Mouse (Mus musculus): ENCODE data around the gene Fads2. TPM values are rescaled to one million over a fixed set of nuclear protein-coding genes. Genes with fewer than 3 reads are reported as not detected.
A peak's percentile ranks its signal among the peaks of the same experiment; 100 is the strongest.

Gene Fads2
- polyA plus RNA-seq, 1 experiment from 2014 or later: 98.4 TPM

DNA sequence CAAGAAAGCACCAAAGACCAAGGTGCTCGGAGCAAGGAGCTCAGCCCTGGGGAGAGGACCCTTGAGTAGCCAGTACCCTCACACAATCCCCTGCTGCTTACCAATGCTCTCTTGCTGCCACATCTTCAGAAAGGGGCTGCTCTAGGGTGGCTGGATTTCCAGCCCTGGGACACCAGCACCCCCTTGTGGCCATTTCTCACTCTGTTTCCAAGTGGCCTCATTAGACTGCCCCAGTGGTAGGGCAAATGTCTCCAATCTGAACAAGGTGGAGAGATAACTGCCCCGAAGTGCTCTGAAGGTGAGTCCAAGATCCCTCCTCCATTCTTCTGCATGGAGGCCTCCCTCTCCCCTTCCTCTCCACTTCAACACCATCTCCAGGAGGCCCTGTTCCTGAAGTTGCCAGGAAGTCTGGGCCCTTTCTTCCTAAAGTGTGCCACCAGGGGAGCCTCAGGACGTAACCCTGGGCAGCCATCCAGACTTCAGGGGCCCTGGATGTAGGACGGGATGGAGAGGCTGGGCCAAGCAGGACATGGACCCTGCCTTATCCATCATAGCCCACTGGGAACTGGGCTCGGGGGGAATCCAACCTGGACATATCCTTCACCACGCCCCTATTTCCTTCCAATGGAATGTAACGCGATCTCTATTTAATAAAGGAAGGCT, 66.6 kb downstream of the Fads2 start:
- WGBS: 61% methylated on average over 8 of the region's 8 CpGs
- peak; percentile 68 for ATAC-seq (replicated peaks; ENCODE audit: low FRiP score)
- Histone ChIP-seq H3K4me2 (no peak overlapping the region), H3K4me3 (replicated peaks) (no peak overlapping the region), H3K27ac (no peak overlapping the region), H3K4me1 (peaks cover 29% of the 10 kb centered on the region), H3K27me3 (no peaks in the 10 kb centered on the region), H3K36me3 (peaks cover 8% of the 10 kb centered on the region; the same call in 1 of the 2 replicates), H3K9ac (no peak overlapping the region), H3K9me3 (replicated peaks) (no peaks in the 10 kb centered on the region)

DNA sequence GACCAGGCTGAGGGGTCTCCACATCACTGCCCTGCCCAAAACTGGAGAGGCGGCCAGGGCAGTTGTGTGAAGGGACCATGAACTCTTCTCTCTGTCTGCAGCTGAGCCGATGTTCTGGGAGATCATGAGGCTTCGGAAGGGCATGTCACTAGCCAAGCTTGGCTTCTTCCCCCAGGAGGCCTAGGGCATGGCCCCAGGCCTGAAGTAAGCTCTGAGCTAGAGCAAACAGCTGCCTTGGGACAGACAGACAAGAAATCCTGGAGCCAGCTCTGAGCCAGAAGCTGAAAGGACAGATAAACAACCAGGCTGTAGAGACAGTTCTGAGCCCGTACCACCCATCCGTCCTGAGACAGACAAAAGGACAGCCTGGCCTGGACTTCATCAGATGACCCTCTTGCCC, 67.2 kb downstream of the Fads2 start:
- 80% methylated on average over 5 of the region's 5 CpGs for WGBS

DNA sequence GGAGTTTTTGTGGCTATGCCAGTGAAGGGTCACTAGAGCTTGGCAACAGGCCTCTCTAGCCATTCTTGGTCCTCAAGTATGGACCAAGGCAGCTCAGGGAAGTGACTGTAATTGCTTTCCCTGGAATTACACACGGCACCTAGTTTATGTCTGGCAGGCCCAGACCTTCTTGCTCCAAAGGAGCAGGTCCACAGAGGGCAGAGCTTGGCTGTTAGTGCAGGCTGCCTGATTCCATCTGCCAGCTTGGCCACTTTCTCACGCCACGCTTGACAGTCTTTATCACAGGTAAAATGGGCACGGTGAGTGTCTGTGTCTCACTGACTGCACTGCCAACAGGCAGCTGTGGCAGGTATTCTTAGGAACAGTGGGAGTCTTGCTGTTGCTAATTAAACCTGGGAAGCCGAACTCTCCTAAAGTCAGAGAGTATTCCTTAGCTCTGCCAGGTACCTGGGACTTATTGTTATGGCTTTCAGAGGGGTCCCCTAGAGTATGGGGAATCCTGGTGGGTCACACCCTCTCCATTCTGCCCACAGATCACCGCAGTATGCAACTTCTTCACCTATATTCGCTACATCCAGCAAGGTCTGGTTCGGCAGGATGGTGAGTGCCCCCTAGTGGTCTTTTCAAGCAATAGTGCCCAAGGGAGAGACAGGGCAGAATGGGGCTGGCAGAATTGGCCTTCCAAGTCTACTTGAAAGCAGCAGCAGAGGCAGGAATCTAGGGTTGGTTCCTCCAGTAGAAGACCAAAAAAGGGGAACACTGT, 68.2 kb downstream of the Fads2 start:
- peaks cover 16% of the 10 kb centered on the region for H3K4me1 ChIP-seq
- no peaks in the 10 kb centered on the region for H3K9me3 ChIP-seq (replicated peaks)
- H3K27me3 ChIP-seq: no peaks in the 10 kb centered on the region
- no peak overlapping the region for H3K4me2 ChIP-seq
- no peak overlapping the region for H3K4me3 ChIP-seq (replicated peaks)
- no peak for ATAC-seq (replicated peaks; ENCODE audit: low FRiP score)
- no peak overlapping the region for H3K9ac ChIP-seq
- peaks cover 19% of the 10 kb centered on the region for H3K36me3 ChIP-seq
- no peak overlapping the region for H3K27ac ChIP-seq
- 44% methylated on average over 8 of the region's 8 CpGs for WGBS

More for the DNA sequence above, 67.2 kb downstream of the Fads2 start:
- Histone ChIP-seq H3K9ac (no peak overlapping the region), H3K4me2 (no peak overlapping the region), H3K9me3 (replicated peaks) (no peaks in the 10 kb centered on the region), H3K4me1 (peaks cover 26% of the 10 kb centered on the region), H3K27ac (no peak overlapping the region), H3K27me3 (no peaks in the 10 kb centered on the region), H3K4me3 (replicated peaks) (no peak overlapping the region), H3K36me3 (peaks cover 12% of the 10 kb centered on the region; the same call in 1 of the 2 replicates)
- ATAC-seq (replicated peaks; ENCODE audit: low FRiP score): no peak

DNA sequence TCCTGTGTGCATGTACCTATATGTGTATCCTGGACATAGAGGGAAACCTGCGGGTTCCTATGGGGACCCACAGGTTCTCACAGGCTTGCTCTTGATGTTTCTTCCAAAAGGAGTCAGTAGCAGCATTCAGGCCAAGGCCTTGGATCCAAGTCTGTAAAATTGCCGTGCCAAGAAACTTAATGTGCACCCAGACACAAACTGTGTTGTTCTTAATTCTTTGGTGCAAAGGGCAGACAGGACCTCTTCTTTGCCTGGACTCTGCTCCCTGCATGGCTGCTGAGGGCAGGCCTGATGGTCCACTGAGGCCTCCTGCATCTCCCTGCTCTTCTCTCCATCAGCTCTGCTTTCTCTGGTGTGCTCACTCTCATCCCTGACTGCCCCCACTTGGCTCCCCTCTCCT, 71.8 kb downstream of the Fads2 start:
- H3K4me1 ChIP-seq: peaks cover 15% of the 10 kb centered on the region
- peaks cover 35% of the 10 kb centered on the region for H3K36me3 ChIP-seq
- WGBS: 79% methylated on average over 2 of the region's 2 CpGs
- H3K27ac ChIP-seq: no peak overlapping the region
- ATAC-seq (replicated peaks; ENCODE audit: low FRiP score): no peak
- no peak overlapping the region for H3K9ac ChIP-seq
- no peak overlapping the region for H3K4me3 ChIP-seq (replicated peaks)
- H3K9me3 ChIP-seq (replicated peaks): no peaks in the 10 kb centered on the region
- no peaks in the 10 kb centered on the region for H3K27me3 ChIP-seq
- H3K4me2 ChIP-seq: no peak overlapping the region

DNA sequence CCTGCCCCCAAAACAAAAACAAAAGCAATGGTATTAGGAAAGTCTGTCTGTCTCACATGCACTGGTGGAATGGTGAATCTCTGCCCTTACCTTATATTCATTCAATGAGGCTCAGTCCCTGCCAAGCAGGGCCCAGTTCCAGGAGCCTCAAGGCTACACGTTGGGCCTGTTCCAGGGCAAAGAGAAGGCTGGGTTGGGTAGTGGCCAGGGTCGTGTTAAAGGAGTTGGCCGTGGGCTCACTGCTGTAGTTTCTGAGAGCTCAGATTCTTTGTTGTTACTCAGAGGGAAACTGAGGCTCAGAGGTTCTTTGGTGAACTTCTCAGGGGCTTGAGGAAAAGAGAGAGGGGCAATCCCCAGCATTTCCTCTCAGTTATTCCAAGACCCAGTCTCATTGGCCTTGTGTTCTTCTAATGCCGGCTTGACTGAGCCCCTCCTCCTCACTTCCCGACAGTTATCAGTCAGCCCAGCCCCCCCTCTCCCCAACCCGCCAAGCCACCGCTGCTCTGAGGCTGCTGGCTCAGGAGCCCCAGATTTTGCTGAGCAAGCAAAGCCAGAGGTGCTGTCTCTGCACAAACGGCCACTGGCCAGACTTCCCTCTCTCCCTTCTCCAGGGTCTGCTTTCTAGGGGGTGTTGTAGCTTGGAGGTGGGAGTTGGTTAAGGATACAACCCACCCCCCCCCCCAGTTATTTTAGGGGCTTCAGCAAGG, 76.2 kb downstream of the Fads2 start:
- Histone ChIP-seq H3K27ac (peak overlapping the region; percentile 82), H3K9me3 (replicated peaks) (no peaks in the 10 kb centered on the region), H3K4me2 (peak overlapping the region; percentile 6; the same call in 1 of the 2 replicates), H3K4me3 (replicated peaks) (no peak overlapping the region), H3K4me1 (peaks cover 47% of the 10 kb centered on the region), H3K36me3 (peaks cover 31% of the 10 kb centered on the region), H3K9ac (no peak overlapping the region), H3K27me3 (no peaks in the 10 kb centered on the region)
- peak; percentile 50 for ATAC-seq (replicated peaks; ENCODE audit: low FRiP score)
- WGBS: 17% methylated on average over 8 of the region's 8 CpGs

DNA sequence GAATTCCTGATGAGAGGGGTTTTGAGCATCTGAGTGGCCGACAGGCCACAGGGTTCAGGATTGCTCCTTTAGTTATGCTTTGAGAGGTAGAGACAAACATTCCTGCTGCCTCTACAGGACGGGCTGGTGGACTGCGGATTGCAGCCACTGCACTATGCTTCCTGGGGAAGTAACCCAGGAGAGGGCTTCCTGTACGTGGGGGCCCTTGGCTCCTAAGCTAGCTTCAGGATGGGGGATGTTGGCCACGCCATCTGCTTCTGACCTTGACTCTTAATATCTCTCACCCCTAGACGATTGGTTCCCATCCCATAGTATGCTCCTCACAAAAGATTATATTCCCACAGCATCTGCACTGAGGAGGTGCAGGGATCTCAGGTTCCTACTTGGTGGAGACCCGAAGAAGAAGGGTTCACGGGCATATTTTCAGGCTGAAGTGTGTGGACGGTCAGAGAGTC, 78.2 kb downstream of the Fads2 start:
- Histone ChIP-seq H3K9me3 (replicated peaks) (no peaks in the 10 kb centered on the region), H3K27me3 (no peaks in the 10 kb centered on the region), H3K4me3 (replicated peaks) (no peak overlapping the region), H3K9ac (0 out of 2 replicates have a peak overlapping the region, but pooled peaks have one; percentile 10), H3K27ac (peak overlapping the region; percentile 84), H3K36me3 (peaks cover 15% of the 10 kb centered on the region), H3K4me1 (peaks cover 65% of the 10 kb centered on the region), H3K4me2 (no peak overlapping the region)
- peak; percentile 12; the same call in 1 of the 2 replicates for ATAC-seq (replicated peaks; ENCODE audit: low FRiP score)
- 58% methylated on average over 9 of the region's 9 CpGs for WGBS

DNA sequence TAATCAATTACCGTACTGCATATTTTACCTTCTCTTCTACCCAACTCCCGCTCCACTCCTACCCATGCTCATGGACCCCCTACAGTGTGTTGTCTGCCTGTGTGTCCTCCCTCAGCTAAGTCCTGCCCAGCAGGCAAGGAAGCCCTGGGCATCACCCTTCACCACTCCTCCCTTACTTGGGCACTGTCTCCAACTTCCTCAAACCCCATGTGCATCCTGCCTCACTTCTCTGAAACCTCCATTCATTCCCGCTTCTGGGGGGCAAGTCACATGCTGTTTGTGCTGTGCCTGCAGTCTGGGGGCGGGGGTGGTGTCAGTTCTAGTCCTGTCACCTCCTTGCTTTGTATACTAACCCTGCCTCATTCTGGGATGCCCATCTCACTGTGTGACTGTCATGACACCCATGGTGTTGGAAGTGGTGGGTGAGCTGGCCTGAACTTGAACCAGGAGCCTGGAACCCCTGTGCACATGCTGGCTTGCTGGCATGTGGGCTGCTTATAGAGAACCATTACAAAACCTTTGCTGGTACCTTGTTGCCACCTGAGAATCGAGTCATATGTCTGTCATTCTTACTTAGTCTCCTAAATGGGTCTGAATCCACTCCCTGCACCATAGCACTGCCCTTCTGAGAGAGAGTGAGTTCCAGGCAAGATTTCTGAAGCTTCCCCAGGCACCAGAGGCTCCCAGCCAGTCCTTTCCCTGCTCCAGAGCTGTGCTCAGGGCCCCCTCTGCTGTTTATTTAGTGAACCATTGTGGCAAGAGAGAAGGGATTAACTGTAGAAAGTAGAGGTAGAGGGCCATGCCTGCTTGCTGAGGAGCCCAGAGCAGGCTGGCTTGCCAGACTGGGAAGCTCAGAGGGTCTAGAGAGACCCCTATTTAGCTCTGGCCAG, 78.9 kb downstream of the Fads2 start:
- peak overlapping the region; percentile 84 for H3K27ac ChIP-seq
- no peaks in the 10 kb centered on the region for H3K27me3 ChIP-seq
- H3K9ac ChIP-seq: 0 out of 2 replicates have a peak overlapping the region, but pooled peaks have one; percentile 10
- H3K9me3 ChIP-seq (replicated peaks): no peaks in the 10 kb centered on the region
- H3K4me1 ChIP-seq: peaks cover 72% of the 10 kb centered on the region
- H3K4me3 ChIP-seq (replicated peaks): no peak overlapping the region
- peak; percentile 9; the same call in 1 of the 2 replicates for ATAC-seq (replicated peaks; ENCODE audit: low FRiP score)
- WGBS: 73% methylated on average over 5 of the region's 5 CpGs
- peaks cover 9% of the 10 kb centered on the region for H3K36me3 ChIP-seq
- H3K4me2 ChIP-seq: peak overlapping the region; percentile 6; the same call in 1 of the 2 replicates

DNA sequence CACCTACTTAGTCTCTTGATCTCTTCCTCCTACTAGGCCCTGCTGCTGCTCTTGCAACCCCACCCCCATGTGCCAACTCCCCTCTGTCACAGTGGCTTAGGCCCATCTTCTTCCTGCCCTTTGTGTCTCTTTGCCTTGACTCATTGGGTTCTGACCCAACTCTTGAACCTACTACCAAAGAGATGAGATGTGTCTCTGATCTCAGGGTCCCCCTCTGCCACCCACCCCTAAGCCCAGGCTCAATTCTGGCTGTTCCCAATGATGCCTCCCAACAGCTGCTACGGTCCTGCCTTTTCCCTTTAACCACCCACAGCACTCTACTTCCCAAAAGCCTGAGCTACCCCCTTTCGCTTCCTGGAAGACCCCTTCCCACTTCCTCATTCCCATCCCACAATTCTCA, 79.6 kb downstream of the Fads2 start:
- 79% methylated on average over 2 of the region's 2 CpGs for WGBS
- H3K9ac ChIP-seq: no peak overlapping the region
- peak overlapping the region; percentile 84; the same call in 1 of the 2 replicates for H3K27ac ChIP-seq
- H3K4me1 ChIP-seq: peaks cover 75% of the 10 kb centered on the region
- H3K4me2 ChIP-seq: peak overlapping the region; percentile 6; the same call in 1 of the 2 replicates
- H3K9me3 ChIP-seq (replicated peaks): no peaks in the 10 kb centered on the region
- no peak for ATAC-seq (replicated peaks; ENCODE audit: low FRiP score)
- H3K27me3 ChIP-seq: no peaks in the 10 kb centered on the region
- peaks cover 2% of the 10 kb centered on the region; the same call in 1 of the 2 replicates for H3K36me3 ChIP-seq
- H3K4me3 ChIP-seq (replicated peaks): no peak overlapping the region

DNA sequence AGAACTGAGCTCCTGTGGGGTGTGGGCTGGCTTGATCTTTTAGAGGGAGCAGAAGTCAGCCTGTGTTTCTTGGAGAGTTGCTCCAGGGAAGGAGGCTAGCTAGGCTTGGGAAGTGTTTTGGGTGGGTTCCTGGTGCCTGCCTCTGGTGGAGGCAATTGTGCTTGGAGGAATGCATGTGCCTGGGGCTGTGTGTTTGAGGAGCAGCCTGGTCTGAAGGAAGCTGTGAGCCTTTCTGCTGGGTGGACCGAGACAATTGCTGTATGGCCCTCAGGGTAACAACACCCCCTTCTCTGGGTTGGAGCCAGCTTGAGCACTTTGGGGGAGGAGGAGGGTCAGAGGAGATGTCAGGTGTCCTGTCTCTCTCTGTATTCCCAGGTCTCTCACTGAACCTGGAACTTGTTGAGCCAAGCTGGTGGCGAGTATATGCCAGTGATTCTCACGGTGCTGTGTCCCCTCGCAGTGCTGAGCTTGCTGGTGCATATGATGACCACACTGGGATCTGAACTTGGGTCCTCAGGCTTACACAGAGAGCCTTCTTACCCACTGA, 82.3 kb downstream of the Fads2 start:
- ATAC-seq (replicated peaks; ENCODE audit: low FRiP score): no peak
- peak overlapping the region; percentile 78; the same call in 1 of the 2 replicates for H3K9ac ChIP-seq
- H3K4me3 ChIP-seq (replicated peaks): peak overlapping the region; percentile 68
- peak overlapping the region; percentile 96 for H3K4me2 ChIP-seq
- peaks cover 68% of the 10 kb centered on the region for H3K4me1 ChIP-seq
- H3K9me3 ChIP-seq (replicated peaks): no peaks in the 10 kb centered on the region
- no peak overlapping the region for H3K27ac ChIP-seq
- H3K27me3 ChIP-seq: no peaks in the 10 kb centered on the region
- WGBS: 56% methylated on average over 4 of the region's 4 CpGs
- H3K36me3 ChIP-seq: no peaks in the 10 kb centered on the region

DNA sequence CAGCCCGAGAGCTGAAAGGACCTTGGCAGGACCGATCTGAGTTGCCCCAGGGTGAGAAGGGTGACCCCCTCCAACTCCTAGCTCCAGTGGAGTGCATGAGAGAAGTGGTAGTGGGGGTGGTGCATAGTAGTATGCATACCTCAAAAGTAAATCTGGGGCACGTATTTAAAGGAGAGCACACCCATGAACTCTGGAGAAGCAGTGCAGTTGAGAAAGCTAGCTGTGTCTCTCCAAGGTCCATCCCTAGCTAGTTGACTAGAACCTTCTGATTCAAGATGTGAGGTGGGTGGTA, 83.1 kb downstream of the Fads2 start:
- no peaks in the 10 kb centered on the region for H3K9me3 ChIP-seq (replicated peaks)
- H3K36me3 ChIP-seq: no peaks in the 10 kb centered on the region
- H3K4me2 ChIP-seq: peak overlapping the region; percentile 96
- peak overlapping the region; percentile 68 for H3K4me3 ChIP-seq (replicated peaks)
- peak overlapping the region; percentile 78 for H3K9ac ChIP-seq
- no peaks in the 10 kb centered on the region for H3K27me3 ChIP-seq
- no peak for ATAC-seq (replicated peaks; ENCODE audit: low FRiP score)
- WGBS: 3% methylated on average over 3 of the region's 3 CpGs
- peaks cover 70% of the 10 kb centered on the region for H3K4me1 ChIP-seq
- peak overlapping the region; percentile 79 for H3K27ac ChIP-seq
